Mouse (Mus musculus): ENCODE results near the gene Chst11.

The Chst11 gene

DNA sequence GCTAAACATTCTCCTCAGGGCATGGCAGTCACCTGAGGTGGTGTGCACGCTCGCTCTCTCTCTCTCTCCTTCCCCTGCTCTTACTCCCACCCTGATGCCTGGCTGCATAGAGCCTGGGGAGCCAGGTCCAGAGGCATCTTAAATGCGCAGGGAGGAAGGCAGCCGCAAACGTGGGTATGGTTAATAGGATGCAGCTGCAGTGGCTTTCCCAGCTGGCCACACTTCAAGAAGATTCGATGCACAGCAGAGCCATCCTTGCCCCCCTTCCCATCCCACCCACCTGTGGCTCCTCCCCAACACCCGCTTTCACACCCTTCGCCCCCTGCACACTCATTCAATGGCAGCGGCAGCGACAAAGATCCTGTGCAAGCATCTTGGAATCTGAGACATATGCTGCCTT is 95.6 kb downstream of the Chst11 start:
- DNase-seq, result no peak

DNA sequence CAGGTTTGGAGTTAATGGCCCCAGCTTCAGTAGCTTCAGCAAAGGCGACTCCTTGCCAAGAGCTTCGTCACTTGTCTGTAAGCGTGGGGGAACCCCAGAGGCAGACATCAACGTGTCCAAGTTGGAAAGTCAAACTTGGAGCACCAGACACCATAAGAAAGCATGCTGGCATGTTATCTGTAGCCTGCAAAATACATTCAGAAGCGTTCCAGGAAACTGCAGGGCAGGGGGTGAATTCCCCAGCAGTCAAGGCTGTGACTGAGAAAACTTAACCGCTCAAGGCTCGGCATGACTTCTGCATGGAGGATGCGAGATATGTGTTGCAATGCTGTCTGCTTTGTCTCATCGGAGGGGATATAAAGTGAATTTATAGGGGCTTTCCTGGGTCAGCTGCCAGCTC is 98.6 kb downstream of the Chst11 start:
- no peak for DNase-seq

DNA sequence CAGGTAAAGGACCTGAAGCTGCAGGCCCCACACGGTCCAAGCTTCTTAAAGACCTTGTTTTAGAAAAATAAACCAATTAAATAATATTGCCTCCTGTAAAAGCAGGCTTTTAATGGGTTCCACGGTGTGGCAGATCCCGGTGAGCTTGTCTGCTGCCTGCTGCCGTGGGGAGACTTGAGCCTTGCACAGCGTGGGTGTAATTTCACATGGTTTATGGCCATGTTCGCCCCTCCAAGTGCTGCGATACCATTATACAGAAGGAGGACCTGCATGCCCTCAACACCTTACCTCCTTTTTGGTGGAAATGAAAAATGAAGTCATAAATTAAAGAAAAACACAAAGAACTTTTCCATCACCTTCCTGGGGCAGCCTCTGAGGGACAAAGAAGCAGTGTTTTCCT is 103.0 kb downstream of the Chst11 start:
- no peak for DNase-seq

DNA sequence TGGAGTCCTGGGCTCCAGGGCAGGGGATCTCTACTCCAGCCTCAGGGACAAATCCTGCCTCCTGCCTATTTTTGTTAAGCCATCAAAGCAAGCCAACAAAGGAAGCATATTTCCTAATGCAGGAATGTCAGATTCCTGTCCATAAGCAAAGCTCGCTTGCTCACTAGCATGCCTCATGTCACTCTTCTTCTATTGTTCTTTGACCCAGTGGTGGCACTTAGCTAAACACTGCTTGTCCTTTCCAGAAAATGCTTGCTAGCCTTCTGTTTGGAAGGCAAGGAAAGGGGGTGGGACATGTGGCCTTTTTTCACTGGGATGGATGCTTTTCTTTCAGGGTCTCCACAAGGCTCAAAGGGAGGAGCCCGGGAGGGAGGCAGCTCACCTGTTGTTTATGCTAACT is 103.5 kb downstream of the Chst11 start:
- DNase-seq, result no peak

DNA sequence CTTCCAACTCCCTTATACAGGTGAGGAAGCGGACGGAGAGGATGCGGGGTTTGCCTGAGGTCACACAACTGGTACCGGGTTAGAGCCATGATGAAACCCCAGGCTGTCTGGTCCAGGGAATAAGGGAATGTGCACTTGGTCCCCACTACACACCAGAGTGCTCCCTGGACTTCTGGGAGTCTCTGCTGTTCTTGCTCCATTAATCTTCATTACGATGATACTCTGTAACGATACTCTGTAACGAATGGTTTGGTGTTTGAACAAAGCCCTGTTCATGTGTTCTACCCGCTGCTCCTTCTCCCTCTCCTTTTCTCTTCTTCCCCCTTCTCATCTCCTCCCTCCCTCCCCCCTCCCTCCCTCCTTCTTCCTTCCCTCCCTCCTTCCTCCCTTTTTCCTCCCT is 104.9 kb downstream of the Chst11 start:
- DNase-seq, result no peak

DNA sequence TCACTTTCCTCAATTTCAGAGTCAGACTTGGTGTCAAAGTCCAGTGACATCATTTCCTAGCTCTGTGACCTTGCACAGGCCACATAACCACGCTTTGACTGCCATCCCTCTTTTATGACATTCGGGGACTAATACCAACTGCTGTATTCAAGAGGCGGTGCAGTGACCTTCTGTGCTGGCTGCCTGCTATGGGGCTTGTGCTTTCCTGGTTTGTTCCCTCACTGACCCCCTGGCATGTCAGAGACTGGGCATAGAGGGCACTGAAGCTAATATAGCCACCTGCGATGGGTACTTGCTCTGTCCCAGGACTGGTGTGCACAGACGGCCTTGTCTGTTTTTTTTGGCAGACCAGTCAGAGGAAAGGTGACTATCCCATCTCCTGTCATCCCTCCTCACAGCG is 108.4 kb downstream of the Chst11 start:
- no peak for DNase-seq

DNA sequence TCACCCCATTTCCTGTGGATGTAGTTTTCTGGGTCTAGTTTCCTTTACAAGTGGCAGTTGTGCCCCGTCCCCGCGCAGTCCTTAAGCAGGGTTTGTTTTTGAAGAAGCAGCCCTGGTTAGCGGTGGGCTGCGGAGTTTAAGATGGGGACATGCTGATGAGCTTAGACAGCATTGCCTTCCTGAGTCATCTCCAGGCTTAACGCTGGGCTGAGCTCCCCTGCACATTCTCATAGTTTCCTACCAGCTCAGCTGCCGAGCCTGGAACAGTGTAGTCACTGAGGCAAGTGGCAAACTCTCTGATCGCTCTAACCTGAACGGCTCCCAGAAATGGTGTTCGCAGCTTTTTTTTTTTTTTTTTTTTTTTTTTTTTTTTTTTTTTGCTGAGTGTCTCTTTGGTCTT is 109.0 kb downstream of the Chst11 start:
- DNase-seq, result no peak

DNA sequence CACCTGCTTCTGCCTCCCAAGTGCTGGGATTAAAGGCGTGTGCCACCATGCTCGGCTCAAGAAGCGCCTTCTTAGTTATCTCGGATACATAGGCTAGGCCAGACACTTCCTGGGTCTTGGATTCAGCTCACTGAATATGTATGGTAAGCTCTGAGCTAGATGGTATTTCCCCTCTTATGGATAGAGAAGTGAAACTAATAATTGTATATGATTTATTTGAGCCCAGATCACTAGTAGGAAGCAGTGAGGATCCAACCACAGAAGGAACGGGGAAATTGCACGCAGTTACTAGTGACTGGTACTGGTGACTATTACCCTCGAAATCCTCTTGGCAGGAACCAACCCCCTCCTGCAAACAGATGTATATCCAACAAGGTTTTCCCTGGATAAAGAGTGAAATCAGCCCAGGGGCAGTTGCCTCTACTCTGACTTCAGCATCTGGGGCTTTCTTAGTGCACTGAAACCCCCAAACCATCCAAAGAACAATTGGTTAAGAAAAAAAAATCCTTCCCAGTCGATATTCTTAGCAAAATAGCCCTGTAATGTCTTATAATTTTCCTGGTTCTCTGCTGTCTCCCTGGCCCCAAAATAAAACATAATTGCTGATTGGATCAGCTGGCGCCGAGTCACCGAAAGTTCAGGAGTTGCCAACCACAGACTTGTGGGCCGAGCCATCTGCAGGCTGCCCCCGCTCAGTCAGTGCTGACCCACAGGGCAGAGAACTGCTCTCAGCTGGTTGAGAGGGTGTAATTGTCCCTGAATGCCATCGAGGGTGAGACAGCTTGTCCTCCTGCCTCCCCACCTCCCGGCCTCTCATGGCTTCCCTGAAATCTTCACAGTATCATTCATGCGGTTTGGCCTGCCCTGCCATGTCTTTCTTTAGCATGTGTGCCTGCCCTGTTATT is 109.8 kb downstream of the Chst11 start:
- peak; percentile 34 for DNase-seq

DNA sequence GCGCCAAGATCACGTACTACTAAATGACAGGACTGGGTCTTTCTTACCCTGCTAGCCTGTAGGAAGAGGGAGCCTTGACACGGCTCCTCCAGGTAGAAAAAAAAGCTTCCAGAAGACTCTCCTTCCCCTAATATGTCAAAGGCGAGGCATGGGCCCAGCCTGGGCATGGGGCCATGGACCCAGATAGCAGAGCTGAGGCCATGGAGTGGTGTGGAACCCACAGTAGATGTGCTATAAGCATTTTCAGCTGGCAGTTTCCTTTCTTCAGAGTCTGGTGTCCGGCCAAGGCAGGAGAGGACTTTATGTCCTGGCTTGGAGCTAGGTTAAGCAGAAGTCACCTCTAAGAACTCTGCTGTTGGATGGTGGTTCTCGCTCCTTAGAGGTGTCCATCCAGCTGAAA is 111.0 kb downstream of the Chst11 start:
- DNase-seq, result no peak

DNA sequence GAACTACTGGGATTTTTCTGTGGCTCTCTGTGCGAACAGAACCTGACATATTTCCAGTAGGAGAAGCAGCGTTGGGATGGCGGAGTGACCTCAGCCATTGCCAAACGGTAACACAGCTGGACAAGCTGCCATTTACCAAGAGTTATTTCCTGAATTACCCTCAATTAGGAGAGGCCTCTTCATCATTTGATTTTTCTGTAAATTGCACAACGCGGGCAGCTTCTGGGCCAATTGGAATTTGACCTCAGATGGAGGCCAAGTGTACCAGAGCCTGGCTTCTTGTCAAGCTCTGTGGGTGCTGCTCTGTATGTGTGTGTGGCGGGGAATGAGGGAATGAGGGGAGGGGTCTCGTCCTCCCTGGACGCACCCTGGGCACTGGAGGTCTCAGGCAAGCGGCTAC is 113.6 kb downstream of the Chst11 start:
- DNase-seq, result no peak

DNA sequence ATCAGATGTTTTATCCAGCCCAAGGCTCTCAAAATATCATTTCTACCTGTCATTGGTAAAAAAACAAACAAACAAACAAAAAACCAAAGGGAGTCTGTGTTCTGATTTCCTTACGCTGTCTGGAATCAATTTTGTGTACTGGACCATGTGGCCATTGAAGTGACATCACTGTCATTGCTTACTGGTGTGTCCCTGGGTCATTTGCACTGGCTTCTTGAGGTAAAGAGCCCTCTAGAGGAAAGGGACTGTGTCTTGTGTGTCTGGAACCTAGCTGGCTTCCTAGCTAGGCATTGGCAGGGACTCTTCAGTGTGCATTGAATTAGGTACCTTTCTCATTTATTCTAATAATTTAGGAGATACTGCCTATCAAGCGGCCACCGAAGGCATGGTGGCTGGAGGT is 114.4 kb downstream of the Chst11 start:
- no peak for DNase-seq

DNA sequence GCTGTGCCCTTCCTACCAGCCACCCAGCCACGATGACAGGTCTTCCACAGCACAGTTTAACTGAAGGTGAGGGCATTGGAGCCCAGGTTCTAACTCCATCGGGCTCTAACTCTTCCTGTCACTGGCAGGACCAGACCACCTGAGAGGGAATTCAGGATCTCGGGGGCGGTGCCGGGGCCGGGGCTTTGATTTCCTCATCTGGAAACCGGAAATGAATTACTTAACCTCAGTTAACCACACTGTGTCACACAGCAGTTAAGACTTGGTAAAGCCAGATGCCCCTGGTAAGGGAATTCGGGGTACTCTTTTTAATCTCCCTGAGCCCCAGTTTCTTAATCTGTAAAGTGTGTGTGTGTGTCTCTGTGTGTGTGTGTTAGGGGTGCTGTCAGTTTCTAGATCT is 115.6 kb downstream of the Chst11 start:
- no peak for DNase-seq

DNA sequence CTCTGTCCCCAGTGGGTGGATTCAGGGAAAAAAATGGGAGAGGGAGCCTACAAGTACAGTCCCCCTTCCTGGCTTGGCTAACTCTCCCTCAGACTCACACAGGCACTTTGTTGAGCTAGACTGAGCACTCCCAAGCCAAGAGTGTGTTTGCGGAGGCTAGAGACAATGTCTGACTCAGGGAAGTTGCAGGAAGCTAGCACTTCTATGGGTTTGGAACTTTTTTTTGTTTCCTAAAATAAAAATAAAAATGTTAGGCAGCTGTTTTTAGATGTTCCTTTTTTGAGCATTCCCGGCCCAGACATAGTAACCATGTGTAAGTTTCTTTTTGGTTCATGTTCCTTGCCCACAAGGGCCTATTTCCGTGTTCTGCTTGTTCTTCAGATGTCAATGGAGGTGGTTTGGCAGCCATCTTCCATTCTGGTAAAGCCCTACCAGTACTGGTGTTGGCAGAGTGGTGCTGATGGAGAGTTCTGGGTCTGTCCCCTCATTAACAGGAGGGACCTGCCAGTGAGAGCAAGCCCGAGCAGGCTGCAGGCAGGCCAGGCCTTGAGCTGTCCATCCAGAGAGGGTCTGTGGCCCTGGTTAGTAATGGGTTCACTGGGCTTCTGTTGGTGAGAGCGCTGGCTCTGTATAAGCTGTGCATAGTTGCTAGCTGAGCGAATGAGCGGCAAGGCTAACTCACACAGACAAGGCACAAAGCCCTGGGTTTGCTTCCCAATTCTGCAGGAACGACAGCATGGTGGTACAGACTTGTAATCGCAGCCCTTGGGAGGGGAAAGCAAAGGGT is 116.3 kb downstream of the Chst11 start:
- peak; percentile 53 for DNase-seq

DNA sequence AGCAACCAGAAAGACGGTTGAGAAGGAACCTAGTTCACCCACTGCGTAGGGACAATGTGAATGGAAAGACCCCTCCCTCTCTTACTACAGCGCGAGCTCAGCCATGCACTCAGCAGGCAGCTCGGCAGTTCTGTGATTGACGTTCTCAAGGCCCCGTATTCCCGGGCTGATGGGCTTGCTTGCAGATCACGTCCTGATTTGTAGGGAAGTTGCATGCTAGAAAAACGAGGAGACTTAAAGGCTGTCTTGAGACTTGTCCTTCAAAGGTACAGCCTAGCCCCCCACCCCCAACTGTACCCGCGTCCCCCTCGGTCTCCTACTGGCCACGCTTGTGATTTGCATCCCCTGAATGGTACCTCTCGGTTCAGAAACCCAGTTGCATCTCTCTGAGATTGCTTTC is 117.4 kb downstream of the Chst11 start:
- no peak for DNase-seq

DNA sequence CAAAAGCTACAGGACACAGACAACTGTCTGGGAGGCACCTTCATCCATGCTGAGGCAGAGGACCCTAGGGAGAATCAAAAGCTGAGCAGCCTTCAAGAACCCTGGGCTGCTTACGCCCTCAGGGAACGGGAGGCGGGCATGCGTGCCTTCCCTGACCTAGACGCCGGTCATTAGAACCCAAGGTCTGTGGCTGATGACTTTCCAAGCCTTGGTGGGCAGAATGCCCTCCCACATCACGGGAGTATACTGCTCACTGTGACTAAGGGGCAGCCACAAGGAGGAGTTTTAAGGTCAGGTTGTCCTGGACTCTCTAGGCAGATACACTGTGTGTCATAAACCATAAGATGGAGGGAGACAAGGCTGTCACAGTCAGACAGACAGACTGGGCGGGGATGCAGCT is 118.9 kb downstream of the Chst11 start:
- DNase-seq, result no peak

DNA sequence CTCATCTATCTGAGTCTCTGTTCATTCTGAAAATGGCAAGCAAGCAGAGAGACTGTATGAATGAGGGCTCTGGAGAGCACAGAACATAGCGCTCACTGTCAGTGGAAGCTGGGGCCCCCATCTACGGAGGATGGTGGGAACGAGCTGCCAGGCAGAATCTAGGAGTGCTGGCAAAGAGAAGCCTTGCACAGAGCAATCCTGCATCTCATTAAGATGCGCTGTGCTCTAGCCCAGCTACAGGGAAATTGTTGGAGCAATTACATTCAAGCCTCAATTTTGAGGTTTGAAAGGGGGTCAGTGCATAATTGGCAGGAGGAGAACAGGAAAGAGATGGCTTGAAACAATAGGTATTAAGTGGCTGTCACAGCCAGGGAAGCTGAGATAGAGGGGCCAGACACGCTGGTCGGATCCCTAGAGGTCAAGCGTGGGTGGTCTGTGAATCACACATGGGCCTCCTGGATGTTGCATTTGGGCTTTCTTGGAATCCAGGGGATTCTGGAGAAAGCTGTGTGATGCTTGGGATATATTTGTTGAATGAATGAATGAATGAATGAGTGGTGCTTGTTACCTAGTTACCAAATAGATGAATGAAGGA is 121.0 kb downstream of the Chst11 start:
- peak; percentile 77 for DNase-seq

DNA sequence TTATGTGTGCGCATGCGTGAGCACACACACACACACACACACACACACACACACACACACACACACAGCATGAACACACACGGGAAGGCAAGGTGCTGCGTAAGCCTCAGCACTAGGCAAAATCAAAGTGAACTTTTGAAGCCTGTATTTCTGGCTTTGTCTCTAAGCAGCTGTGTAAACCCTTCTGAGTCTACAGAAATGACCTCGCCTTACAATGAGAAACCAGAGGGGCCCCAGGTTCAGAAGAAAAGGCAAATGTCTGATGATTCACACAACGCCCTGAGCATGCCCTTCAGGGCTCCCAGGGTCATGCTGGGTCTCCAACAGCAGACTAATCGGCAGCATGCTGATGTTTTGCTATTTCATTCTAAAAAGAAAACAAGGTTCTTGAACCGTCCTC is 122.1 kb downstream of the Chst11 start:
- no peak for DNase-seq

DNA sequence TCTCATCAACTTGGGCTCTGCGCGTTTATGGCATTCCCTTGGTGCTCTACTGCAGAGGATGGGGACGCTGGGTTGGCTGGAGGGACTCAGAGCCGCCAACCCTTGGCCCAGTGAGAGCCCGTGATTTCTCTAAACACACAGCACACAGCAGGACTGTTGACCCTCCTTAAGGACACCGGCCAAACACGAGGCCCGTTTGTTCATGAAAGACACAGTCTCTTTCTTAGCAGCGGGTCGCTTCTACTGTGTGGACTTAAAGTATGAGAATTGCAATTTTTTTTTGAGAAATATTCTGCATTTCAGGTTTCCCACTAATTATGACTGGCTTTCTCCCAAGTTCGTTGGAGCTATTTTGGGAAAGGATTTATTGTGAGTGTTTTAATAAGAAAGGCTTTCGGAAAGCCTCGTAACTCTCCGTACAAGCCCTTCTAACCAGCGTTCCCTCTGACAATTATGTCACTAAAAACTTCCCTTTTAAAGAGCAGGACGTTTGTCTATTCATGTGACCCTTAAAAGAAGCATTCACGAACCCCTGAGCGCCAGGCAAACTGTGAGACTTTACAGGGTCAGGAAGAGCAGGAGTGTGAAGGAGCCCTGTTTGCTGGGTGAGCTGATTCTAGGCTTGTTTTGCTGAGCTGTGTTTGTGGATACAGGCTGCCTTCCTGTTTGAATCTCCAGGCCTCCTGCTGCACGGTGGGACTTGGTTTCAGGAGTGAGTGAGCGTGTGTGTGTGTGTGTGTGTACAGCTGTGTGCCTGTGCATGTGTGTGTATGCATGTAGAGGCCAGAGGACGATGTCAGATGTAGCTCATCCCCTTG is 122.8 kb downstream of the Chst11 start:
- peak; percentile 46 for DNase-seq

DNA sequence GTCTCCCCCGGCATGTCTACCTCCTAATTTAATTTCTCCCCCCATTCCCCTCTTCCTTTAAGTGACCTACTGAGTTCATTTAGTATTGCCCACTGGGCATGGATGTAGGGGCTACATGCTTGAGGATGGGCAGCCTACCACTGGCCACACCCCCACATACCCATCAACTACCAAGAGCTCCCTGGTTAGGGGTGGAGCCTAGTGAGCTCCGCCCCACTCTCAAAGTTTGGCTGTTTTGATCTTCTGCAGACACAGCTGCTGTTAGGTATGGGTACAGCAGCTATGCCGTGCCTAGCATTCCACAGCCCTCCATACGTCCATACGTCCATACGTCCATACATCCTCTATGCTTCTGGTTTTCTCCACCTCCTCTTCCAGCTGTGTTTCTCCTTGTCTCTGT is 123.6 kb downstream of the Chst11 start:
- no peak for DNase-seq

DNA sequence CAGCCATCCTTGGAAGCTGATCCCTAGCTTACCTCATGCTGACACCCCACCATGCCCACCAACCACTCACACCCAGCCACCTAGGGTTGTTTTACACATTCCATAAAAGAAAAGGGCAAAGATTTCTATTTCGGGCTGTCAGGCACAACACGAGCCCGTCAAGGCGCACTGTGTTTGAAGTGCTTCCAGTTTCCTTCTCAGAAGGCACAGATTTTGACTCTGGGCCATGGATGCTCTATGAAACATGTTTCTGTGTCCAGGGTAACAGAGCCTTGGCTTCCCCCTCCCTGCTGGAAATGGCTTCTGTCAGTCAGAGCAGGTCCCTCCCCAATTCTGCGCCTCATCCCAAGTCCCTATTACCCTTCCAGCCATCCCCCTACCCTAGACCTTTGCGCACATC is 125.7 kb downstream of the Chst11 start:
- DNase-seq, result peak; percentile 51

DNA sequence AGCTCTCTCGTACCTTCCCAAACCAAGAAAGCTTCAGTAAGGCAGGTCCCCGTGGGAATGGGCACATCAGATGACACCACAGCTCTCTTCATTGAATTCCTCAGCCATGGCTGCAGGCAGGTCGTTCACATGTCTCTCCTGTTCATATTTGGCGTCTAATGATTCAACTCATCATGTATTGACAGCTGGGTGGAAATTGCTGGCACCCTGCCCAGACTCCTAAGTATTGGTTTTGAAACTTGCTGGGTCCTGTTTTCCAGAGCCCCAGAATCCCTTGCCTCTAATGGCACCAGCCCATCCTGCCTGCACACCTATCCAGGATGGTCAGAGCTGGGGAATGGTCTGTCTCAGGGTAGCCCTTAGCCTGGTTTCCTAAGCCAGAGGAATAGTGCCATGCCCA is 127.0 kb downstream of the Chst11 start:
- peak; percentile 45 for DNase-seq

DNA sequence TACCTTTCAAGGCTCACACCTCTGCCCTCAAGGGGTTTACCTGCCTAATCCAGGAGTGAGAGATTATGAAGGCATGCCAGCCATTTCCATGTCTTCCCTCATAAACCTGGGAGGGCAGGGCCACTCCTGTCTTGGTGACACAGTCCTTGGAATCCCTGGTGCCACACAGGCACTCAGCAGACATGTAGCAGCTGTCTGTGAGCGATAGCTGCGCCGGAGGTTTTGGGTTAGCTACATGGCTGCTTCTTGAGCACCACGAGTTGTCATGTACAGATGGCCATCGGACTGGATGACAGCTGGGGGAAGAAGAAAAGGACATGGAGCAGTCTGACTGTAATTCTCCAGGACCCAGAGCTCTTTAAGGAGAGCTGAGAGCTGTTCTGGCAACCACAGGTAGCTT is 129.3 kb downstream of the Chst11 start:
- no peak for DNase-seq

DNA sequence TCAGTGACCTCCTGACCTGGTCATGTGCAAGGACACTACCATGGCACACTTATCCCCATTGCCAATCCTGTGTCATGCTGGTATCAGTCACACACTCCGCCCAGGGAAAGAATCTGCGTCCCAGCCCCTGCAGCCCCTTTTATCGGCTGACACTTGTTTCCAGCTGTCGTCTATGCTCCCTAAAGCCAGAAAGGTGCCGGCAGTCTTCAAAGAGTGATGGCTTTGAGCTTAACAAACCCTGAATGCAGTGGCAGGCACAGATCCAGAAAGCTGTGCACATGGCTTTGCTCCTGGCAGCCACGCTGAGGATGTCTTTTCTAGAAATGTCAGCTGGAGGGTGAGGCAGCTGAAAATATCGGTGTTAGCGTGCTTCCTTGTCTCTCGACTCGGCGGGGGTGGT is 131.6 kb downstream of the Chst11 start:
- no peak for DNase-seq

Measured in layer of hippocampus, adult 9-11 months (tissue).